Mouse (Mus musculus): Measurements from ENCODE around the gene Fam186b.

GRCm38 (mm10) chr15:99231998-99232397 is 63.7 kb downstream of the Fam186b start:
- TF ChIP-seq GATA1 (IDR thresholded peaks at IDR 0.05; ENCODE audit: low read depth, low read length) (no peak), POLR2A (IDR thresholded peaks at IDR 0.05; ENCODE audit: control insufficient read depth in 1 of 2, insufficient read depth in 1 of 2, low read depth in 1 of 2, low read length in 2 of 2, poor library complexity in 1 of 2) (no peak), CTCF (IDR thresholded peaks at IDR 0.05 in 2 of 3, conservative IDR thresholded peaks at IDR 0.05 in 1 of 3; ENCODE audit: control insufficient read depth in 1 of 3, insufficient read depth in 1 of 3, low read depth in 2 of 3, low read length in 3 of 3, poor library complexity in 1 of 3, severe bottlenecking in 1 of 3) (no peak), EP300 (IDR thresholded peaks at IDR 0.05; ENCODE audit: low read depth in 1 of 2, low read length in 2 of 2) (no peak), NELFE (IDR thresholded peaks at IDR 0.05; ENCODE audit: low read depth, low read length) (no peak)
